Mouse (Mus musculus): ENCODE data around the gene Ren1. TPM values are rescaled to one million over a fixed set of nuclear protein-coding genes. Genes with fewer than 3 reads are reported as not detected.
A peak's percentile ranks its signal among the peaks of the same experiment; 100 is the strongest.

The Ren1 gene
- total RNA-seq, 2 experiments from 2014 or later = 0.15 TPM; not detected in 1

- DNase-seq = no peak
- intact Hi-C loops (cut with DNase I) = no loop called here
- no peak for TF ChIP-seq CTCF (IDR thresholded peaks at IDR 0.05)
- peak overlapping the region; percentile 63; the same call in 1 of the 2 replicates for H3K27ac ChIP-seq
- no peak overlapping the region for H3K4me3 ChIP-seq
Measured at GRCm38 (mm10) chr1:133408880-133409516, 58.7 kb downstream of the Ren1 start.

GRCm38 (mm10) chr1:133409786-133410185 is 59.5 kb downstream of the Ren1 start:
- H3K4me3 ChIP-seq = no peak overlapping the region
- no peak for TF ChIP-seq CTCF (IDR thresholded peaks at IDR 0.05)
- no peak for DNase-seq
- no peak overlapping the region for H3K27ac ChIP-seq
- intact Hi-C loops (cut with DNase I) = no loop called here

Other genes with a start within 250 kb of the Ren1 start
- 10 to 100 TPM; 16.4 to 18.6 TPM for gene Ppp1r15b, start 219.4 kb upstream of the Ren1 start, total RNA-seq (2021)
- 10 to 100 TPM in 1 of 2 experiments, 1 to 10 TPM in 1; 7.4 to 12.5 TPM for gene Plekha6, start 186.3 kb upstream of the Ren1 start, total RNA-seq (2021)
- not detected for gene Golt1a, start 40.7 kb upstream of the Ren1 start, total RNA-seq (2021)
- not detected for gene Kiss1, start 28.6 kb upstream of the Ren1 start, total RNA-seq (2021)
- under 1 TPM; 0.10 to 0.20 TPM for gene Etnk2, start 13.1 kb downstream of the Ren1 start, total RNA-seq (2021)
- 10 to 100 TPM in 1 of 2 experiments, 1 to 10 TPM in 1; 8.9 to 12.4 TPM for gene Sox13, start 73.9 kb downstream of the Ren1 start, total RNA-seq (2021)